Mouse (Mus musculus) adrenal gland, postnatal 36 days (tissue): ENCODE measurements around the gene Nprl2. TPM values are rescaled to one million over a fixed set of nuclear protein-coding genes. Genes with fewer than 3 reads are reported as not detected.
"Not testable (repeated sequence)": the region's sequence is repeated elsewhere in the genome, so short reads cannot be mapped to it uniquely, and the experiment has no call there.

Source experiments
- DNase-seq, 2 experiments: peaks; one replicate each; pipeline ENCODE4 v3.0.0; 2021; ENCODE audit warnings: mixed read lengths in 1 of 2
- total RNA-seq, 2 experiments: library from RNA; stranded (reverse); gene quantifications; 2 replicates each; pipeline ENCODE4 v1.2.3; 2021

Gene Nprl2
- total RNA-seq, 2 experiments from 2014 or later = 27.9 to 29.2 TPM

DNA sequence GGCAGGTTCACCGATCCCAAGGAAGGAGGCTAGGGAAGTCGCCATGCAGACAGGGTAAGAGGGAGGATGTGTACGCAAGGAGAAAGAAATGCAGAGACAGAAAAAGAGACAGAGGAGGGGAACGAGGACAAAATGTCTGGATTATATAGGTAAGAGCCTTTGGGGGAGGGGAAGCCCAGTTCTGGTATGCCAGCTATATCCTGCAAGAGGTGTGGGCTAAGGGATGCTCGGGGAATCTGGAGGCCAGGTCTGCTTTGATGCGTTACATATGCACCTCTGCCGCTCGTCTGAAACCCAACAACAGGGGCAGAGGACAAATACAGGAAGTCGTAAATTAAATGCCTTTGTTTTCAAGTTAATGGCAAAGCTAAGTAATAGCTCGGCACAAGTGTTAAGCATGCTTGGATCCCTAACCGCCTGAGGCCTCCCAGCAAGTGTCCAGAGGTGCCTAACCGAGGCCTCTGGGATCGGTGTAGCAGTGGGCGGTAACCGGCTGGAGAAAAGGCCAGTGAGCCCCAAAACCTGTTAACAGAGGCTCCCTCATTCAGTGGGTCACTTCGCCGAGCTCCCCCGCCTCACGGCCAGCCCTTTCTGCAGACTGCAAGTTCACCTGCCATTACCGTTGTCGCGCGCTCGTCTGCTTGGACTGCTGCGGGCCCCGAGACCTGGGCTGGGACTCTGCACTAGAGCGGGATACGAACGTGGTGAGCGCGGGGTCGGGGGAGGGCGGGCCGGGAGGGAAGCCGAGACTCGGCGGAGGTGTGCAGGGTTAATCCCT is 11.7 kb downstream of the Nprl2 start:
- peak in 1 of 2 experiments; percentile 49 for DNase-seq

DNA sequence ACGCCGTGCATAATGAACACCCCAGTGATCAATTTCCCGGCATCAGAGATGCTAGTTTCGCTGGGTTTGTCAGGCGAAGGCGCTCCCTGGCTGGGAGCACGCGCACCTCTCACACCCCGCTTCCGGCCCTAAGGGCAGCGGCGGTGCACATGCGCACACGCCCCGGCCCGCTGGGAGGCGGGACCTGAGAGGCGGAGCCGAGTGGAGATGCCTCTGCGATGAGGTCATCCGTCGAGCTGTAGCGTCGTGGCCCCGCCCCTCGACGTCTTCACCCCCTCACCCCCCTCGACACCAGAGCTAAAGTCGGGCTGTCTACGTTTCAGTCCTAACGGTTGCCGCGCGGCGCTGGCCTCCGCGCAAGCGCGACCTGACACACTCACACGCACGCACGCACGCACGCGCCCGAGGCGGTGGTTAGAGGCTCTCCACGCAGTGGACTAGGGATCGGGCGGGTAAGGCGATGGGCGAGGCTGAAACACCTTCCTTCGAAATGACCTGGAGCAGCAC is 12.3 kb downstream of the Nprl2 start:
- peak; percentile 94 to 96 for DNase-seq

DNA sequence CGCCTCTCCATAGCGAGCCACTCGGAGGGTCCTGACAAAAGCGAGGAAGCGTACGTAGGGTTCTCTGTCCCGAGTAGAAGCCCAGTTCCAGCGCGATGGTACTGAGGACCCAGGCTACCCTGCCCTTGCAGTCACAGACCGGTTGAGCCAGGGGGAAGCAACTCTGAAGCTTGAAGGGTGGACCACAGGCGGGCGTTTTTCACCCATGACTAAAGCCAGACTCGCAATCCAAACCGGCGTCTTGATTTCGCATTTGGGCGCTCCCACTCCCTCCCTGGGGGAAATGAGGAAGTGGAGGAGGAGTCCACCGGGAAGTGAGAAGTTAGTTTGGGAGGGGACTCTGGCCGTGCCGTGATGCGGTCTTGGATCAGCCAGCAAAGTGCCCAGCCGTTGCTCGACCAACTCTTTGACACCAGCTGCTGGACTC is 13.0 kb downstream of the Nprl2 start:
- DNase-seq = peak; percentile 67 to 72

DNA sequence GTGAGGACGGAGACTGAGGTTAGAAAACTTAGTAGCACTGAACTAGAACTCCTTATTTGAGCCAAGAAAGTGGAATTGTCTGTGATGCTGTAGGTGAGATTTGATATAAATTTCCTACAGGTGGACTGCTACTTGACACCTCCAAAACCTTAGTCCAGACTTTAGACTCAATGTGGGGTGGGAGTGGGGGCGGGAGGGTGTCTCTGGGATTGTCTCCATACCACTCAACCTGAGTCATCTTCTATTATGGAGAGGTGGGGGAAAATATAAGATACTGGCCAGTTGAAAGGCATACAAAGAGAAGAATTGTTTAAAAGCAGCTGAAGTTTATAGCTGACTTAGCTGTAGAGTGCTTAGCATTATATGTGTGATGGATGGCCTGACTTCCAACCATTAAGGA is 13.7 kb downstream of the Nprl2 start:
- DNase-seq = no peak

DNA sequence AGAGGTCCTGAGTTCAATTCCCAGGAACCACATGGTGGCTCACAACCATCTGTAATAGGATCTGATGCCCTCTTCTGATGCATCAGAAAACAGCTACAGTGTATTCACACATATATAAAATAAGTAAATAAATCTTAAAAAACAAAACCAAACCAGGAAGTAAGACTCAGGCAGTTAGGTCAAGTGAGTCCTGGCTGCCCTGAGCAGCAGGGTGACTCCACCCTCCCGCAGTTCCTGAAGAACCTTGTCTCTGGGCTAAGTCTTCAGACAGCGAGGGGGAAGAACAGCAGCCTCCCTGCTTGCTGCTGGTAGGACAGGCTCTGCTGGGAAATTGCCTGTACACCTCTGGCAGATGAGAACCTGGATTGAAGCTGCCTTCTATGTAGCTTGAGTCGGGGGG is 14.3 kb downstream of the Nprl2 start:
- no peak for DNase-seq

DNA sequence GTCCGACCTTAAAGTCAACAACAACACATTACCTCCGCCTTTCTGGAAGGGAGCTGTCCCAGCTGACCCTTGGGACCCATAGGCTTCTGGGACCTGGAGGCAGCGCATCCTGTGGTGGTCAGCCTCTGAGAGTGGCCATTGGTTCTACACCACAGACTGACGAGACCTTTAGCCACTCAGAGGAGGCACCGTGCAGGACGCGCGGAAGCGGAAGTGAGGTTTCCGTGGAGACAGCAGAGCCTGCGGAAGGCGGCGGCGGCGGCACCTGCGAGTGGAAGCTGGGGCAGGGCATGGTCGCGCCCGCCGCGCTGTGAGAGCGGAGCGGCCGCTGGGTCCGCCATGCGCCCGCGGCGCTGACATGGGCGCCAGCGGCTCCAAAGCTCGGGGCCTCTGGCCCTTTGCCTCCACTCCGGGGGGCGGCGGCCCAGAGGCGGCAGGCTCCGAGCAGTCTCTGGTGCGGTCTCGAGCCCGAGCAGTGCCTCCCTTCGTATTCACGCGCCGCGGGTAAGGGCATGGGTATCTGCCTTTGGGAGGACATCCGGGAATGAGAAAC is 21.1 kb downstream of the Nprl2 start, which contains the start of gene Tusc2:
TSS of gene Tusc2 (plus strand) at position 227 of the 553 bp plus-strand sequence.
- peak; percentile 96 to 97 for DNase-seq

DNA sequence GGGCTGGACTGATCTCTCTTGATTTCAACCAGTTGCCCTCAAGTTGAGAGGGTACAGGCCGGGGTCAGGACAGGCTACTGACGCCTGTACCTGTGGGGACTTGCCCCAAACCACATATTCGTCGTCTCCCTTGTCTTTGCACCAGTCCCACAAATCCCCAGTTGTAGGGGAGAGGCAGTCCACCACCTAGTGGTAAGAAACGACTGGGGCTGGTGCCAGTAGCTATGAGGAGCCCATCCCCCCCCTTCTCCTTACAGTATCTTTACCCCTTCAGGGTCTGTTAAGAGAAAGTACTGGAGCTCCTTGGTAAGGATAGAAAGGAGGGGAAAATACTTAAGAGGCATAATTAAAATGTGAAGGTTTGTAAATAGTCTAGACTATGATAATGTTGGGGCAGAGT is 23.5 kb downstream of the Nprl2 start:
- not testable (repeated sequence) for DNase-seq

DNA sequence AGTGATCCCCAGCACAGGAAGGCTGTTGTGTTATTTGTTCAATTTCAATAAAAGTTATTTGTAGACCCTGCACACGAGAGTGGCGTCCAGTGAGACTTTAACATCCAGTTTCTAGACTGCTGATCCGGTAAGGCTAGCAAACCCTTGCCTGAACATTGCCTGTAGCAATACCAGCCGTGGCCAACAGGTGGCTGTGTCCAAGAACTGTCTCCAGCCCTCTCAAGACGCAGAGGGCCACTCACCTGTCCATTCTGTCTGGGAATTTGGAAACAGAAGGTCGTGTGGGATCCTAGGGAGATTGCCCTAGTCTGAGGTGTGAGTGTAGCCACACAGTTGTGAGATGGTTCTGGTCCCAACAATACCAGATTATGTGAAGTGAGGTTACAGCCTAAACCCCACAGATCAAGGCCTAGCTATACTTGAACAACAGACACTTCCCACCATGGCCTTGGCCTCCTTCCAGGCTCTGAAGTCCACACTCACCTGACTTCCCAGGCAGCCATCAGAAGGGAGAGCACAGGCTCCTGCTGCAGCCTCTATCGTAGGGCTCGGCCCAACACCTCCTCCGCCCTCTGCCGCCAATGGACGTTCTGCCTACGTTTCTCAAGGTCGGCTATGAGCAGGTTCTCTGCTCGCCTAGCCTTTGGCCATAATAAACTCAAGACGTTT is 24.1 kb downstream of the Nprl2 start:
- DNase-seq = peak; percentile 90

DNA sequence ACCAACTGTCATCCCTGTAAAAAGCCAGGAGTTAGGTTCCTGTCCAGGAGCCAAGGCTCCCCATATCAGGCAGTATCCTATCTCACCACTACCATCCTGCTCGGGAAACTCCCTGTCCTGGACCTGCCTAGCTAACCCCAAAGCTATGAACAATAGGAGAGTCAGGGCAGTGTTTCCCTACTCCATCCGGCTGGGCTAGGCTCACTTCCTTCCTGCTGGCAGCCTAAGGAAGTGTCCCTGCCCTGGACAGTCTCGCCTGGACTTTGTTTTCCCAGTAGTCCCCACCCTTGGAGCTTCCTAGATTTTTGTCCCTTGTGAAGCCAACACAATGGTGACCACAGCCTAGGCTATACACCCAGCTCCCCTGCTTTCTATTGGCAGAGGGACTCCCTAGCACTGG is 24.8 kb downstream of the Nprl2 start:
- DNase-seq = peak; percentile 49 to 52

DNA sequence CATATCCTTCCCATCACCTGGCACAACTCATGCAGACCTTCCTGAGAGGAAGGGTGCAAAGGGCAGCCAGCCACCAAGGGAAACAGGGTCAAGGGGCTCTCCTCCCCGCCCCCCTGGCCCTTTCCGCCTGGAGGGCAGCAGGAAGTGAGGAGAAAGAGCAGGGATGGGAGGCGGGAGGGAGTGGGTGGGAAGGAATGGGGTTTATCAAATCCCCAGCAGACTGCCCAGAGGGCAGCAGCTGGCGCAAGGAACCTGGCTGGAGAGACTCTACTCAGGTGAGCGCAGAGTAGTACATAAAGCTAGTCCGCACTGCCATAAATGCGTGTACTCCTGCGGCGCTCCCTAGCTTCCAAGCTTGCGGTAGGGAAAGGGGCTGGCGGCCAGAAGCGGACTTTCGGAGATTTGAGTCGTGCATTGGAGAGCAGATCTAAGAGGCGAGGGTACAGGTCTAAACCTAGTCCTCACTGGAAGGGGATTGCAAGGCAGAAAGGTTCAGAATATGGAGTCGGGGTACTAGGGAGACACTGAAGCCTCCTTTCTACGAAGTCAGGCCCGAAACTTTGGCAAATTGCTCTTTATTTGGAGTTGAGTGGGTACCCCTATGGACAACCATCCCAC is 25.8 kb downstream of the Nprl2 start, which contains the start of gene Hyal2:
TSS of gene Hyal2 (plus strand) at position 244 of the 618 bp plus-strand sequence.
- peak; percentile 58 to 79 for DNase-seq

DNA sequence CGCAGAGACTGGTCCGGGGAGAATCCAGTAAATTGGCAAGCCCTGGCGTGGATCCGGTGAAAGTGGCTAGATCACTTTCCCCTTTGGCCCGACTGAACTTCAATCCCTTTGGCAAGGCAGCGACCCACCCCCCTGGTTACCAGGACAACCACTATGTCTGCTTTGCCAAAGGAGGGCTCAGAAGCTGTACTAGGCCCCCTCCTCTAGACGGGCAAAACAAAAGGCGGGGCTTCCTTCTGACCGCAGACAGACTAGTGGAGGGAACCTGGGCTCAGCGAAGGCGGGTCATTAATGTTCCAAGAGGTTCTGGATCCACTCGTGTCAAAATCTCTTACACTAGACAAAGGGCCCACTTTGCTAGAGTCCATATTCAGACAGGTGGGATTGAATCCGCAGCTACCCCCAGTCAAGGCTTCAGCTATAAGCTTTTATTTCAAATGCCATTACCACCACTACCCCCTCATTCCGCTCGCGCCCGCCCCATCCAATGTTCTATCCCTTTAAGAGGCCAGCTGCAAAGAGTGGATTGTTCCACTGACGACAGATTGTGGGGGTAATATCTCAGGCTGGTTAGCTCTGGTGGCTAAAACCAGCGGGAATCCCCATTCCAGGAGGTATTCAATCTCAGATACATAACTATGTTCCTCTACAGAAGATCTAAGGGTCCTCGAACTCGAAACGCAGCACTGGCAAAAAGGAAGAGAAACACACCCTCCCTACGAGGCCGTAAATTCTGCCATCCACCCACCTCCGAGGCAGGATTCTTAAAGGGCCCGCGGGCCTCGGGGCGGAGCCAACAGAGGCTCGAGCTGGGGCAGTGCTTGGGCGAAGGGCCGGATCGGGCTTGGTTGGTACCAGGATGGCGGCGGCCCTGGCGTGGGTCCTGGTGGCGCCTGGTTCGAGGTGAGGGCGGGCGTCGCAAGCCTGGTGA is 26.6 kb downstream of the Nprl2 start:
- peak; percentile 91 to 93 for DNase-seq

DNA sequence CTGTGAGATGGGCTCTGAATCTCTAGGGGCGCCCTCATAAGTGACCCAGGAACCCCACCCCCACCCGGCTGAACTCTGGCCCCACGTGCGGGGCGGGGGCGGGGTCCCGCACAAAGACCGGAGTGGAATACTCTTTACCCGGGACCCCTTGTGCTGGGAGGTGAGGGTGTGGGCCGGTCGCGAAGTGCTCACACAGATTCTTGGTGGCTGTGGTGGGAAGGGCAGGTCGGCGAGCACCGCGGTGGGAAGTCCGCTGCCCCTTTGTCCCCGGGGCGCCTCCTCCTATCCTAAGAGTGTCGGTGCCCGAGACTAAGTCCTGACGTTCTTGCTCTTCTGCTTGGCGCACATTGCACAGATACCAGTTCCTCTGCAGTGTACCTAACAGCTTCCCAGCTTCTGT is 27.2 kb downstream of the Nprl2 start:
- DNase-seq = no peak

DNA sequence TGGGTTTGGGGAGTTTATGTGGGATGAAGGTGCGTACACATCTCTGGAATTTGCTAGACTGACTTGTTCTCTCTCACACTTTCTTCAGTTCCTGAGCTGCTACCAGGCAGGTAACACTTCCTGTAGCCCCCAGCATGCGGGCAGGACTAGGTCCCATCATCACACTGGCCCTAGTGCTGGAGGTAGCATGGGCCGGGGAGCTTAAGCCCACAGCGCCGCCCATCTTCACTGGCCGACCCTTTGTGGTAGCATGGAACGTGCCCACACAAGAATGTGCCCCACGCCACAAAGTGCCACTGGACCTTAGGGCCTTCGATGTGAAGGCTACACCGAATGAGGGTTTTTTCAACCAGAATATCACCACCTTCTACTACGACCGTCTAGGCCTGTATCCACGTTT is 28.0 kb downstream of the Nprl2 start:
- no peak for DNase-seq

DNA sequence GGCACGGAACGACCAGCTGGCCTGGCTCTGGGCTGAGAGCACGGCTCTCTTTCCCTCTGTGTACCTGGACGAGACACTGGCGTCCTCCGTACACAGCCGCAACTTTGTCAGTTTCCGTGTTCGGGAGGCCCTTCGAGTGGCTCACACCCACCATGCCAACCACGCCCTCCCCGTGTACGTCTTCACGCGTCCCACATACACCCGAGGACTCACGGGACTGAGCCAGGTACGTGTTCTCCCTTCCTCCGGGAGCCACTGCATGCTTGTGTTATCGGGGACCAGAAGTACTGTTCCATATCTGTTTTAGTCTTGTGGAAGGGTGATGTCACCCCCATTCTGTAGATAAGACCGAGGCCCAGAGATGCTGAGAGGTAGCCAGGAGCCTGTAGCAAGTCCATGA is 28.8 kb downstream of the Nprl2 start:
- no peak for DNase-seq

DNA sequence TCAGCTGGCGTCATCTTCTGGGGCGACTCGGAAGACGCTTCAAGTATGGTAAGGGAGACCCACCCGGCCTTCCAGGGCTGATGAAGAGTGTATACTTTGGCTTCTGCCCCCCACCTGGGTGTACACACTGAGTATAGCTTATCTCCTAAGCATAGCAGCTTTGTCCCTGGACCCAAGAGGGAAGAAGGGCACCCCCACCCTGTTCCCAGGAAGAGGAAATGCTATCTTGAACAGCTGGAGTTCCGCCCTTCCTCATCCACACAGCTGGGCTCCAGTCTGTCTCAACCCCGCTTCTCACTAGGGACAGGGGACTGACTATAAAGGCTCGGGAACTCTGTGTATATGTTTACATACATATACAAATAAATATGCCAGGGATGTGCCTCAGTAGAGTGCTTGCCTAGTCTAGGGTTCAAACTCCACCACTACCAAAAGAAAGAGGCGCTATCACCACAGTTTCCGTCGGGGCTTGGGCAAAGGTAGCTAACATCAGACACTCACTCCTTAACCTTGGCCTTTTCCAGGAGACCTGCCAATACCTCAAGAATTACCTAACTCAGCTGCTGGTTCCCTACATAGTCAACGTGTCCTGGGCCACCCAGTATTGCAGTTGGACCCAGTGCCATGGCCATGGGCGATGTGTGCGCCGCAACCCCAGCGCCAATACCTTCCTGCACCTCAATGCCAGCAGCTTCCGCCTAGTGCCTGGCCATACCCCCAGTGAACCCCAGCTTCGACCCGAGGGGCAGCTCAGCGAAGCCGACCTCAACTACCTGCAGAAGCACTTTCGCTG is 29.7 kb downstream of the Nprl2 start:
- no peak for DNase-seq

DNA sequence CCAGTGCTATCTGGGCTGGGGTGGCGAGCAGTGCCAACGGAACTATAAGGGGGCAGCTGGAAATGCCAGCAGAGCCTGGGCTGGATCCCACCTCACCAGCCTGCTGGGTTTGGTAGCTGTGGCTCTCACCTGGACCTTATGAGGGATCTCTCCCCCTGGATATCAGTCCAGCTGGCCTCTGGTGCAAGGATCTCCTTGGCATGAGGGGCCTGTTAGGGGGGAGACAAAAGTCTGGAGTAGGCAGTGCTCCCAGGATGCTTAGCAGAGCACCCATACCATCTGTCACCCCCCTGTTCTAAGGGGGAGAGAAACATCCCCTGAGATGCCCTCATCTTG is 30.3 kb downstream of the Nprl2 start:
- DNase-seq = no peak

DNA sequence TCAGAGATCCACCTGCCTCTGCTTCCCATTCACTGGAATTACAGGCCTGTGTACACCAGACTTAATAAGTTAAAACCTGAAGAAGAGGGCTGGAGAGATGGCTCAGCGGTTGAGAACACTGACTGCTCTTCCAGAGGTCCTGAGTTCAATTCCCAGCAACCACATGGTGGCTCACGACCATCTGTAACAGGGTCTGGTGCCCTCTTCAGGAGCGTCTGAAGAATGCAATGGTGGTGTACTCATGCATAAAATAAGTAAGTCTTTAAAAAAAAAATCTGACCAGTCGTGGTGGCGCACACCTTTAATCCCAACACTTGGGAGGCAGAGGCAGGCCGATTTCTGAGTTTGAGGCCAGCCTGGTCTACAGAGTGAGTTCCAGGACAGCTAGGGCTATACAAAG is 31.7 kb downstream of the Nprl2 start:
- not testable (repeated sequence) for DNase-seq

DNA sequence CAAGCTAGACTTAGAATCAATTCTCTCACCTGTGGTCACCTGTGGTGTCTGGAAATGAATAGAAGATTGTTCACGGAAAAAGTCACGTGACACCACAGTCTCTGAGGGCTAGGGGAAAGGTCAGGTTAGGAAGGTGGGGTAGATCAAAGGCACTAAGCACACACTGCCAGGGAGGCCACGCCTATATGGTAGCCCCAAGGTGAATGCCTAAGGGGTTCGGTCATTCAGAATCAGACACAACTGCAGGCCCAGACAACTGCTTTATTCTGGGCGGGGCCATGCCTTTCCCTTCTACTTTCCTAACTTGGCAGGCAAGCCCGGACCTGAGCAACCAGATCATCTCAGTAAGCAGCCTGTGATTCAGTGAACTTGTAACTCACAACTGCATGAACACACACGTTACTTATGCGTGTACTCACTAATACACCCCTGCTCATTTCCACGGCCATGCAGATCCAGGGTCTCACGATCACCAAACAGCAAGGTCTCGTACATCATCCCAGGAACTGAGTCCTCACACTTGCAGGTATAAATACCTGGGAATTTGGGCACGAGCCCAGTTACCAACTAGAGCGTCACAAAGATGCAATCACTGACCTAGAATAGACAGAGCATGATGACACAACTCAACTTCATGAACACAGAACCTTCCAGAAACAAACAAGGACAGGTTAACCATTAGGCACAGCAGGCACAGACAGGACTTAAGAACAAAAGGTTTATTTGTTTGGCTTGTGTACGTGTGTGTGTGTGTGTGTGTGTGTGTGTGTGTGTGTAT is 33.7 kb downstream of the Nprl2 start:
- DNase-seq = no peak

DNA sequence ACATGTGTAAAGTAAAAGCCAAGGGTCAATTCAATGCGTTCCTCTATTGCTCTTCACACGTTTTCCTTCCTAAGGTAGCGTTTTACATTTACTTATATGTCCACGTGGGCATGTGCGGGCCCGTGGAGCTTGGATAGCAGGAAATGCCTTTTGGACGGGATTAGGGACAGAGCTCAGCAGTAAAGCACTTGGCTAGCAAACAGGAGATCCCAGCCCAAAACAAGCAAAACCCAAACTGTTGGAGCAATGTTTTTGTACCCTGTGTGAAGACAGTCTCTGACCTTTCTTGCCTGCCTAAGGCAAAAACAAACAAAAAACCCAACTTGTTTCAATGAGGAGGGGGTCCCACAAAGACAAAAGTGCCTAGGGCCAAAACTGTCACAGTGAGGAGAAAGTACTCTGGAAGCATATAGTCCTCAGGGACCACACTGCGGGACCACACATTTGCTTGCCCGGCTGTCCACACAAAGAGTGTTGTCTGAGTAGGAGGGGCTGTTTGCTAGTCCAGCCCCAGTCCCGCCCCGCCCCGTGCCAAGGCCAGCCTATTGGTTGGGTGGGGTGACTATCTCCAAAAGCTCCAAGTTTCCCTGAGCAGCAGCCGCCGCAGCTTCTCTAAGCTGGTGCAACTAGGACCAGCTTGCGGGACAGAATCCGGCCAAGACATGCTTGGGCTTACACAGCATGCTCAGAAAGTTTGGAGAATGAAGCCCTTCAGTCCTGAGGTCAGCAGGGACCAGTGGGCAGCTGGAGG is 34.5 kb downstream of the Nprl2 start, which contains the start of gene Hyal1:
TSS of gene Hyal1 (plus strand) at position 571 of the 751 bp plus-strand sequence.
- peak; percentile 87 to 91 for DNase-seq
